Mouse (Mus musculus) frontal cortex, postnatal 36 days (tissue): Measurements from ENCODE around the gene Syt5.

Experiments
- DNase-seq, 2 experiments: peaks; one replicate each; pipeline ENCODE4 v3.0.0; 2022; ENCODE audit warnings: low spot score in 2 of 2

Syt5 gene

GRCm38 (mm10) chr7:4501558-4502397 lies 45.6 kb downstream of the Syt5 start, which contains the start of gene Ppp1r12c:
Gene Ppp1r12c (minus strand): TSS chr7:4501680.
- DNase-seq = peak; percentile 97 to 98

GRCm38 (mm10) chr7:4500892-4501471 lies 46.4 kb downstream of the Syt5 start:
- DNase-seq = peak; percentile 39 to 40

- DNase-seq = no peak
Observed at GRCm38 (mm10) chr7:4499034-4499433, 48.3 kb downstream of the Syt5 start.

- peak in 1 of 2 experiments; percentile 27 for DNase-seq
Observed at GRCm38 (mm10) chr7:4498251-4498650, 49.1 kb downstream of the Syt5 start.

GRCm38 (mm10) chr7:4497271-4497903 lies 50.0 kb downstream of the Syt5 start:
- DNase-seq = no peak

- no peak for DNase-seq
Observed at GRCm38 (mm10) chr7:4496468-4496867, 50.9 kb downstream of the Syt5 start.

GRCm38 (mm10) chr7:4493991-4494390 lies 53.4 kb downstream of the Syt5 start:
- DNase-seq = no peak

- DNase-seq = no peak
Observed at GRCm38 (mm10) chr7:4492284-4493224, 54.8 kb downstream of the Syt5 start.

- no peak for DNase-seq
Observed at GRCm38 (mm10) chr7:4491308-4491707, 56.0 kb downstream of the Syt5 start.
